Mouse (Mus musculus) brain, embryonic 14.5 days (tissue): ENCODE measurements around the gene Gm3448.
"Not testable (repeated sequence)": the region's sequence is repeated elsewhere in the genome, so short reads cannot be mapped to it uniquely, and the experiment has no call there.

Experiments
- CTCF ChIP-seq: fragments of 200-500 bp; IDR thresholded peaks from 2 replicates; pipeline ENCODE4 v1.5.1; 2012; ENCODE audit warnings: inconsistent platforms, mild to moderate bottlenecking, moderate library complexity, borderline replicate concordance; ENCODE audit not compliant: insufficient read depth, insufficient read length; ENCODE audit errors: extremely low read depth
- POLR2A ChIP-seq: fragments of 200-500 bp; IDR thresholded peaks from 2 replicates; pipeline ENCODE4 v1.6.1; 2012; ENCODE audit warnings: mild to moderate bottlenecking, inconsistent platforms, borderline replicate concordance; ENCODE audit not compliant: poor library complexity, insufficient read depth, insufficient read length, severe bottlenecking; ENCODE audit errors: extremely low read depth

GRCm38 (mm10) chr17:15024502-15025193 lies 16.7 kb downstream of the Gm3448 start:
- TF ChIP-seq CTCF, POLR2A: not testable (repeated sequence)
